Mouse (Mus musculus): ENCODE data around the gene Mpzl1. TPM values are rescaled to one million over a fixed set of nuclear protein-coding genes. Genes with fewer than 3 reads are reported as not detected.

Mpzl1 gene
- polyA plus RNA-seq, 1 experiment = 45.3 TPM

DNA sequence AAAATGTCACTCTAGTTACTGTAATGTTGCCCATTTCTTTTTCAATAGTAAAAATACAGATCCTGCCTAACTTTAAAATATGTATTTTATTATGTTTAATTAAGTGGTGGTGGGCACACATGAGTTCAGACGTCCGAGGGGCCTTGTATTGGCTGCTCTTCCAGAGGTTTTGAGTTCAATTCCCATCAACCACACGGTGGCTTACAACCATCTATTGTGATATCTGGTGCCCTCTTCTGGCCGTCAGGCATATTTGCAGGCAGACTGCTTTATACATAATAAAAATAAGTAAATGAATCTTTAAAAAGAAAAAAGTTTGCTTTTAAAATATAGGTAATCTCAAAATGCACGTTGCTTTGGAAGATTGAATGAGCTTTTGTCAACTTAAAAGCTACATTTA lies 55.0 kb downstream of the Mpzl1 start:
- Histone ChIP-seq H3K27ac (ENCODE audit: control insufficient read depth, insufficient read depth, low read depth, low read length) (no peak overlapping the region), H3K27me3 (ENCODE audit: control insufficient read depth, insufficient read depth, low read length) (no peaks in the 10 kb centered on the region), H3K36me3 (ENCODE audit: control insufficient read depth, insufficient read depth, low read length) (no peaks in the 10 kb centered on the region), H3K4me3 (ENCODE audit: control insufficient read depth, low read depth, low read length) (no peak overlapping the region), H3K4me1 (ENCODE audit: control insufficient read depth, insufficient read depth, low read length) (no peaks in the 10 kb centered on the region)
- TF ChIP-seq POLR2A (IDR thresholded peaks at IDR 0.05; ENCODE audit: control insufficient read depth, low read depth, low read length) (no peak), CTCF (IDR thresholded peaks at IDR 0.05; ENCODE audit: control insufficient read depth, insufficient read depth, insufficient replicate concordance, low read depth, low read length) (no peak)

DNA sequence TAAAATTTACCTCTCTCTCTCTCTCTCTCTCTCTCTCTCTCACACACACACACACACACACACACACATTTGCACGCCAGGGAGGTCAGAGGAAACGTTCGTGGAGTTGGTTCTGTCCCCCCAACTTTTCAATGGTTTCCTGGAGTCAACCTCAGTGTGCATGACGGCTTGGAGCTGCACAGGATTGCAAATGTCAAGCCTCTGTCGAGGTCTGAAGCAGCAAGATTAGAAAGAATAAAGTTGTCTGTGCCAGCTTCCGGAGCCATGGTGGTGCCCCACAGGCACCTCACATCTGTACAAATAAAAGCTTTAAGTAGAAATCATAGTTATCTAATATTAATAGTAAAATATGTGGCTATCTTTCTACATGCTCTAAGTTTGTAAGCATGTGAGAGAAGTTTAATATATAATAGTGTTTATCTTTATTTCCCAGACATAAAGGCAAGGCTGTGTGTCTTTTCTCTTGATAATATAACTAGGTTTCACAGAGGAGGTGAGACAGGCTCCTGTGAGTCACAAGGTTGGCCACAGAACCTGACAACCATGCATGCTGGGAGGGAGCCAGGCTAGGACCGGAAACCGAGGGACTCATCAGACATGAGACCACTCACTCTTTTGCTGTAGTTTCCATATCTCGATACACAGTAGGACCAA lies 57.8 kb downstream of the Mpzl1 start:
- H3K4me3 ChIP-seq (ENCODE audit: control insufficient read depth, low read depth, low read length) = no peak overlapping the region
- TF ChIP-seq CTCF (IDR thresholded peaks at IDR 0.05; ENCODE audit: control insufficient read depth, insufficient read depth, insufficient replicate concordance, low read depth, low read length) = no peak
- TF ChIP-seq POLR2A (IDR thresholded peaks at IDR 0.05; ENCODE audit: control insufficient read depth, low read depth, low read length) = no peak

DNA sequence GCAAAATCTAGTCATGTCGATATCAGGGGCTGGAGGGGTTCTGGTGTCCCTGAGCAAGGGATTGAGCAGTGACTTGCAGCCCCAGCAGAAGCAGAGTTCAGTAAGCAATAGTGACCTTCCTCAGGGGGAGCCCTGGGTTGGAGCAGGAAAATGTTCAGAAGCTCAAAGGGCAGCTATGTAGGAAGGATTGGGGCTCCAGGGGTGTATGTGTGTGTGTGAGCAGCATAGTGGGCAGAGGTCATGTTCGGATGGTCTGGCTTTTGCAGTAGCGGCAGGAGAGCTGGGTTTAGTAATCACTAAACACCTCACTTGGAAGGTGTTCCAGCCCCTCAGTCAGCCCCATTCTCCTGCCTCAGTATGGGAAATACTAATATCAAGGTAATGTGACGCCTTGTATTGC lies 58.3 kb downstream of the Mpzl1 start:
- TF ChIP-seq POLR2A (IDR thresholded peaks at IDR 0.05; ENCODE audit: control insufficient read depth, low read depth, low read length) (no peak), CTCF (IDR thresholded peaks at IDR 0.05; ENCODE audit: control insufficient read depth, insufficient read depth, insufficient replicate concordance, low read depth, low read length) (no peak)
- Histone ChIP-seq H3K27me3 (ENCODE audit: control insufficient read depth, insufficient read depth, low read length) (no peaks in the 10 kb centered on the region), H3K4me1 (ENCODE audit: control insufficient read depth, insufficient read depth, low read length) (no peaks in the 10 kb centered on the region)

More for the DNA sequence above, 57.8 kb downstream of the Mpzl1 start:
- Histone ChIP-seq H3K4me1 (ENCODE audit: control insufficient read depth, insufficient read depth, low read length) (no peaks in the 10 kb centered on the region), H3K36me3 (ENCODE audit: control insufficient read depth, insufficient read depth, low read length) (no peaks in the 10 kb centered on the region), H3K27ac (ENCODE audit: control insufficient read depth, insufficient read depth, low read depth, low read length) (no peak overlapping the region), H3K27me3 (ENCODE audit: control insufficient read depth, insufficient read depth, low read length) (no peaks in the 10 kb centered on the region)

DNA sequence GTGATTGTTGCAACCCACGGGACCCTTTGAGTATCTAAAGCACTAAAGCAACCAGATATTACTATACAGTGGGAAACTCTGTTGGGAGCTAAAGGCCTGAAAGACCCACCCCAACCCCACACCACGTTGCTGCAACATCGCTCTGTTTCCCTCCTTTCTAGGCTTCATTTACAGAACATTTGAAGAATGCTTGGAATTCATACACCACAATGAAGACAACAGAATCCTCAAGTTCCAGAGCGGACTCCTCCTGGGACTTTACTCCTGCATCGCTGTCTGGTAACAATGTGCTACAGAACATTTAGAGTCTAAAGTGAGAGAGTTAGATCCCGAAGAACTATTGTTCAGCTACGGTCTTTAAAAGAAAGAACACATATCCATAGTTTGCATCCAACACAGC lies 66.9 kb downstream of the Mpzl1 start:
- Histone ChIP-seq H3K4me3 (ENCODE audit: control insufficient read depth, low read depth, low read length) (no peak overlapping the region), H3K36me3 (ENCODE audit: control insufficient read depth, insufficient read depth, low read length) (no peaks in the 10 kb centered on the region), H3K27ac (ENCODE audit: control insufficient read depth, insufficient read depth, low read depth, low read length) (no peak overlapping the region), H3K27me3 (ENCODE audit: control insufficient read depth, insufficient read depth, low read length) (no peaks in the 10 kb centered on the region), H3K4me1 (ENCODE audit: control insufficient read depth, insufficient read depth, low read length) (no peaks in the 10 kb centered on the region)
- no peak for TF ChIP-seq CTCF (IDR thresholded peaks at IDR 0.05; ENCODE audit: control insufficient read depth, insufficient read depth, insufficient replicate concordance, low read depth, low read length)
- no peak for TF ChIP-seq POLR2A (IDR thresholded peaks at IDR 0.05; ENCODE audit: control insufficient read depth, low read depth, low read length)

More for the DNA sequence above, 58.3 kb downstream of the Mpzl1 start:
- Histone ChIP-seq H3K27ac (ENCODE audit: control insufficient read depth, insufficient read depth, low read depth, low read length) (no peak overlapping the region), H3K36me3 (ENCODE audit: control insufficient read depth, insufficient read depth, low read length) (no peaks in the 10 kb centered on the region), H3K4me3 (ENCODE audit: control insufficient read depth, low read depth, low read length) (no peak overlapping the region)

DNA sequence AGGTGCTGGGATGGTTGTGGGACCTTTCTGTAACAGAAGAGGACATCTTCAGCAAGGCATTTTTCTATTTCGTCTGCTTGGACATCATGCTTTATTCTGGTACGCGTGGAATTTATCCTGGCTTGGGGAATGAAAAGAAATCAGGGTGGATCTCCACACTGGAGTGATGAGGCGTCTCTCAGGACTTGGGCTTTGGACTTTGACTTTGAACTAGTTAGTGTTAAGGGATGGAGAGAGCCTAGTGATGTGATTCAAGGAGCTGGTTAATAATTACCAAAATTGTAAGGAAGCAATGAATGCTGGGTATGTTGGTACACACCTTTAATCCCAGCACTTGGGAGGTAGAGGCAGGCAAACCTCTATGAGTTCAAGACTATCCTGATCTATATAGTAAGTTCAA lies 69.1 kb downstream of the Mpzl1 start:
- TF ChIP-seq CTCF (IDR thresholded peaks at IDR 0.05; ENCODE audit: control insufficient read depth, insufficient read depth, insufficient replicate concordance, low read depth, low read length) = no peak
- TF ChIP-seq POLR2A (IDR thresholded peaks at IDR 0.05; ENCODE audit: control insufficient read depth, low read depth, low read length) = no peak
- Histone ChIP-seq H3K27ac (ENCODE audit: control insufficient read depth, insufficient read depth, low read depth, low read length) (no peak overlapping the region), H3K4me1 (ENCODE audit: control insufficient read depth, insufficient read depth, low read length) (no peaks in the 10 kb centered on the region), H3K27me3 (ENCODE audit: control insufficient read depth, insufficient read depth, low read length) (no peaks in the 10 kb centered on the region), H3K4me3 (ENCODE audit: control insufficient read depth, low read depth, low read length) (no peak overlapping the region), H3K36me3 (ENCODE audit: control insufficient read depth, insufficient read depth, low read length) (no peaks in the 10 kb centered on the region)

DNA sequence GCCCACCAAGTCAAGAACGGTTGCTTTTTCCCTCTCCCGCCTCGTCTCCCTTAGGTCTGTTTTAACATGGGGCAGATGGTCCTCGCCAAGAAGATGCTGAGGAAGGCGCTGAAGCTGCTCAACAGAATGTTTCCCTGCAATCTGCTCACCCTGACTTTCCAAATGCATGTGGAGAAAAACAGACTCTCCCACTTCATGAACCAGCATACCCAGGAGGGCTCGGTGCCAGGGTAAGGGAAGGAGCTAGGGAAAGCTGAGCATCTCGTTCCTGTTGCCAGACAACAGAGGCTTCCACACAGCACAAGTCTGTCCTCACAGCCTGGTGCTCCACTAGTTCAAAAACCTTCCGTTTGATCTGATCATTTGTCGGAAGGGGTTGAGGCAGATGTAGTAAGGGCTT lies 75.3 kb downstream of the Mpzl1 start:
- TF ChIP-seq POLR2A (IDR thresholded peaks at IDR 0.05; ENCODE audit: control insufficient read depth, low read depth, low read length) (no peak), CTCF (IDR thresholded peaks at IDR 0.05; ENCODE audit: control insufficient read depth, insufficient read depth, insufficient replicate concordance, low read depth, low read length) (no peak)
- Histone ChIP-seq H3K36me3 (ENCODE audit: control insufficient read depth, insufficient read depth, low read length) (no peaks in the 10 kb centered on the region), H3K27me3 (ENCODE audit: control insufficient read depth, insufficient read depth, low read length) (no peaks in the 10 kb centered on the region), H3K4me1 (ENCODE audit: control insufficient read depth, insufficient read depth, low read length) (no peaks in the 10 kb centered on the region), H3K4me3 (ENCODE audit: control insufficient read depth, low read depth, low read length) (no peak overlapping the region), H3K27ac (ENCODE audit: control insufficient read depth, insufficient read depth, low read depth, low read length) (no peak overlapping the region)

DNA sequence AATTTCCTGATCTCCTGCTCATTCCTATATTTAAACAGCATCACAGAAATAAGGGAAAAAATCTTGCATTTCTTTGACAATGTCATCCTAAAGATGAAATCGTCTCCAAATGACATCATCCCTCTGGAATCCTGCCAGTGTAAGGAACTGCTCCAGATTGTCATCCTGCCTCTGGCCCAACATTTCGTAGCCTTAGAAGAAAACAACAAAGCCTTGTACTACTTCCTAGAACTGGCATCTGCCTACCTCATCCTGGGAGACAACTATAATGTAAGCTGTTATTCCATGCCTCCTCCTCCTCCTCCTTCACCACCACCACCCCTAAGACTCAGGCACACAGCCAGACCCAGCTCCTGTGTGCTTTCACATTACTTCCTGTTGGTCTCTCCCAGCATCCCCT lies 77.6 kb downstream of the Mpzl1 start:
- Histone ChIP-seq H3K36me3 (ENCODE audit: control insufficient read depth, insufficient read depth, low read length) (no peaks in the 10 kb centered on the region), H3K4me1 (ENCODE audit: control insufficient read depth, insufficient read depth, low read length) (no peaks in the 10 kb centered on the region)
- TF ChIP-seq CTCF (IDR thresholded peaks at IDR 0.05; ENCODE audit: control insufficient read depth, insufficient read depth, insufficient replicate concordance, low read depth, low read length) = no peak
- TF ChIP-seq POLR2A (IDR thresholded peaks at IDR 0.05; ENCODE audit: control insufficient read depth, low read depth, low read length) = no peak

More for the DNA sequence above, 77.6 kb downstream of the Mpzl1 start:
- H3K4me3 ChIP-seq (ENCODE audit: control insufficient read depth, low read depth, low read length) = peak overlapping the region; percentile 22; the same call in 1 of the 2 replicates
- no peak overlapping the region for H3K27ac ChIP-seq (ENCODE audit: control insufficient read depth, insufficient read depth, low read depth, low read length)
- H3K27me3 ChIP-seq (ENCODE audit: control insufficient read depth, insufficient read depth, low read length) = no peaks in the 10 kb centered on the region

Other genes with a start within 250 kb of the Mpzl1 start
- 156 and 161 TPM in 2 replicates for gene Dcaf6, start 174.1 kb downstream of the Mpzl1 start, polyA plus RNA-seq (2012; rRNA removed)
- gene Mpc2, start 173.9 kb downstream of the Mpzl1 start, polyA plus RNA-seq (2012; rRNA removed) = 320 and 352 TPM in 2 replicates
- 82.5 and 86.7 TPM in 2 replicates for gene Adcy10, start 149.4 kb downstream of the Mpzl1 start, polyA plus RNA-seq (2012; rRNA removed)
- gene Rcsd1, start 75.2 kb upstream of the Mpzl1 start, polyA plus RNA-seq (2012; rRNA removed) = 0.89 and 1.1 TPM in 2 replicates
- gene Creg1, start 129.2 kb upstream of the Mpzl1 start, polyA plus RNA-seq (2012; rRNA removed) = 30.4 and 36.9 TPM in 2 replicates
- gene Cd247, start 154.1 kb upstream of the Mpzl1 start, polyA plus RNA-seq (2012; rRNA removed) = 16.6 and 17.2 TPM in 2 replicates